Mouse (Mus musculus): ENCODE results near the gene Nudt6. TPM values are rescaled to one million over a fixed set of nuclear protein-coding genes. Genes with fewer than 3 reads are reported as not detected.
A peak's percentile ranks its signal among the peaks of the same experiment; 100 is the strongest.

Gene Nudt6
- total and polyA plus RNA-seq, 3 experiments: 6.0 to 9.1 TPM; not detected in 1

- peaks cover 0 to 5% of the 10 kb centered on the region in 2 experiments; a peak in 2 of 4 replicates for H3K36me3 ChIP-seq (ENCODE audit: control insufficient read depth in 1 of 2, insufficient read depth in 2 of 2, low read length in 2 of 2)
These were observed 6.6 kb downstream of the Nudt6 start for GRCm38 (mm10) chr3:37413446-37413845.

GRCm38 (mm10) chr3:37407598-37407997, 12.4 kb downstream of the Nudt6 start:
- no peak overlapping the region for H3K9ac ChIP-seq (ENCODE audit: control insufficient read depth, low read depth, low read length, poor library complexity, severe bottlenecking)
- no peak overlapping the region for H3K27ac ChIP-seq (ENCODE audit: control insufficient read depth, low read depth, low read length)
- no peak for DNase-seq (ENCODE audit: low read depth, low spot score)
- no peaks in the 10 kb centered on the region for H3K4me1 ChIP-seq (ENCODE audit: control insufficient read depth in 1 of 2, insufficient read depth in 2 of 2, low read length in 2 of 2)
- H3K36me3 ChIP-seq (ENCODE audit: control insufficient read depth in 1 of 2, insufficient read depth in 2 of 2, low read length in 2 of 2): no peaks in the 10 kb centered on the region
- no peaks in the 10 kb centered on the region for H3K9me3 ChIP-seq (replicated peaks; ENCODE audit: insufficient read depth, low read length)
- H3K4me3 ChIP-seq (ENCODE audit: control insufficient read depth in 1 of 2, insufficient read depth in 1 of 2, low read depth in 2 of 2, low read length in 2 of 2): no peak overlapping the region
- no peaks in the 10 kb centered on the region for H3K79me2 ChIP-seq (ENCODE audit: control insufficient read depth, insufficient read depth, low read length, poor library complexity)
- H3K27me3 ChIP-seq (ENCODE audit: control insufficient read depth in 1 of 2, insufficient read depth in 2 of 2, low read length in 2 of 2): no peaks in the 10 kb centered on the region
- TF ChIP-seq NRF1 (IDR thresholded peaks at IDR 0.05; ENCODE audit: insufficient read depth, low read depth, low read length, poor library complexity, severe bottlenecking) (no peak), SMC3 (IDR thresholded peaks at IDR 0.05; ENCODE audit: low read depth, low read length) (no peak), TAL1 (IDR thresholded peaks at IDR 0.05; ENCODE audit: low read length) (no peak), SIN3A (IDR thresholded peaks at IDR 0.05; ENCODE audit: low read length) (no peak), MYB (IDR thresholded peaks at IDR 0.05; ENCODE audit: low read depth, low read length) (no peak), POLR2A (IDR thresholded peaks at IDR 0.05; ENCODE audit: control insufficient read depth in 1 of 2, insufficient read depth in 1 of 2, low read depth in 1 of 2, low read length in 2 of 2, poor library complexity in 1 of 2) (no peak), USF1 (IDR thresholded peaks at IDR 0.05; ENCODE audit: low read depth, low read length) (no peak), ZMIZ1 (IDR thresholded peaks at IDR 0.05; ENCODE audit: low read depth, low read length) (no peak)

More at GRCm38 (mm10) chr3:37413446-37413845, 6.6 kb downstream of the Nudt6 start:
- Histone ChIP-seq H3K9ac (ENCODE audit: control insufficient read depth, low read depth, low read length, poor library complexity, severe bottlenecking) (no peak overlapping the region), H3K4me3 (ENCODE audit: control insufficient read depth in 1 of 2, insufficient read depth in 1 of 2, low read depth in 2 of 2, low read length in 2 of 2) (no peak overlapping the region), H3K79me2 (ENCODE audit: control insufficient read depth, insufficient read depth, low read length, poor library complexity) (no peaks in the 10 kb centered on the region), H3K27me3 (ENCODE audit: control insufficient read depth in 1 of 2, insufficient read depth in 2 of 2, low read length in 2 of 2) (no peaks in the 10 kb centered on the region), H3K27ac (ENCODE audit: control insufficient read depth, low read depth, low read length) (no peak overlapping the region), H3K9me3 (replicated peaks; ENCODE audit: insufficient read depth, low read length) (no peaks in the 10 kb centered on the region), H3K4me1 (ENCODE audit: control insufficient read depth in 1 of 2, insufficient read depth in 2 of 2, low read length in 2 of 2) (0 out of 4 replicates have a peak, but pooled peaks cover 0 to 5% of the 10 kb centered on the region in 2 experiments)
- peak; percentile 33 for DNase-seq (ENCODE audit: low read depth, low spot score)
- TF ChIP-seq SIN3A (IDR thresholded peaks at IDR 0.05; ENCODE audit: low read length) (no peak), ZMIZ1 (IDR thresholded peaks at IDR 0.05; ENCODE audit: low read depth, low read length) (no peak), MAZ (IDR thresholded peaks at IDR 0.05; ENCODE audit: low read depth, low read length) (no peak), TAL1 (IDR thresholded peaks at IDR 0.05; ENCODE audit: low read length) (no peak), MYC (IDR thresholded peaks at IDR 0.05; ENCODE audit: low read depth, low read length) (no peak), RAD21 (IDR thresholded peaks at IDR 0.05; ENCODE audit: low read depth, low read length) (no peak), ZKSCAN1 (IDR thresholded peaks at IDR 0.05; ENCODE audit: low read depth, low read length) (no peak), MEF2A (IDR thresholded peaks at IDR 0.05; ENCODE audit: extremely low read depth, insufficient replicate concordance, low read depth, low read length, poor library complexity, severe bottlenecking) (no peak), KAT2A (conservative IDR thresholded peaks at IDR 0.05; ENCODE audit: low read depth, low read length) (no peak), GABPA (IDR thresholded peaks at IDR 0.05; ENCODE audit: low read depth, low read length) (no peak), MXI1 (IDR thresholded peaks at IDR 0.05; ENCODE audit: low read depth, low read length) (no peak), CHD2 (IDR thresholded peaks at IDR 0.05; ENCODE audit: low read length) (no peak), HCFC1 (IDR thresholded peaks at IDR 0.05; ENCODE audit: low read depth, low read length) (no peak), USF1 (IDR thresholded peaks at IDR 0.05; ENCODE audit: low read depth, low read length) (no peak), ZNF384 (IDR thresholded peaks at IDR 0.05; ENCODE audit: low read depth, low read length) (no peak)

Data from MEL (cell line).